Mouse (Mus musculus): Measurements from ENCODE around the gene Kmt2d. TPM values are rescaled to one million over a fixed set of nuclear protein-coding genes. Genes with fewer than 3 reads are reported as not detected.
"Not testable (repeated sequence)": the region's sequence is repeated elsewhere in the genome, so short reads cannot be mapped to it uniquely, and the experiment has no call there.

Gene Kmt2d
- 10 to 100 TPM; 63.9 to 68.6 TPM for total RNA-seq (2021)
- long read RNA-seq, experiment 1, partial matches to known transcripts: 0 of 12 reads
- long read RNA-seq, experiment 1, other reads (novel, unspliced or antisense): 12 of 12 reads
- long read RNA-seq, experiment 2, partial matches to known transcripts: 2 of 13 reads
- long read RNA-seq, experiment 2, other reads (novel, unspliced or antisense): 11 of 13 reads

DNA sequence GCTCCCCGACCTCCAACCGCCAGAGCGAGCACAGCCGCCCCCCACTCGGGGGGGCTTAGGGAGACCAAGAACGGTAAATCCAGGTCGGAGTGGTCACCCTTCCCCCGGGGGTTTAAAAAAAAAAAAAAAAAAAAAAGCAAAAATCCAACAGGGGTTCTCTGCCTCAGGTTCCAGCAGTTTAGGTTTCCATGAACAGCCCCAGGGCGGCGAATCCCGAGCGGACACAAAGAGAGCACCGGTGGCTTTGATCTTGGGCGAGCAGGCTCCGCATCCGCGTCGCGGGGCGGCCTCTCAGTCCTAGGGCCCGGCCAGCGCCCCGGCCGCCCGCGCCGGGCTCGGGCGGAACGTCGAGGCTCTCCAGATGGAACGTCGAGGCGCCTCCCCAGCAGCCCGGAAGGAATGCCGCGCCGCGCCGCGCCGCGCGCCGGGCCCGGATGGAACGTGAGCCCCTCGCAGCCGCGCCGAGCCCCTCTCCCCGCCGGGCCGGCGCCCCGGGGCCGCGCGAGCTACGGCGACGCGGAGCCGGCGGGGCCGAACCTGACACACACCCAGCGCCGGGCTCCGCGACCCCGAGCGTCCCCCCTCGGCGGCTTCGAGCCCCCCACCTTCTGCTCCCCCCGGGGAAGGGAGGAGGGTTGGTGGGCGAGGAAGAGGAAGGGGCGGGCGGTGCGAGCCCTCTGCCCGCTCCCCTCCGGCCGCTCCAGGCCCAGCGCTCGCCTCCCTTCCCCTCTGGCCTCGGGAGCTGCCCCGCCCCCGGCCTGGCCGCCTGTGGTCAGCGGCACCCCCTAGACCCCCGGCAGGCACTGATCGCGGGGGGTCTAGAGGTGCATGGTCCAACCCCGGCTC is at the start of gene Kmt2d:
Gene Kmt2d, minus strand, starts transcription at position 135 of the 846 bp plus-strand sequence.
- no peak for DNase-seq (ENCODE audit: low spot score in 2 of 2)

DNA sequence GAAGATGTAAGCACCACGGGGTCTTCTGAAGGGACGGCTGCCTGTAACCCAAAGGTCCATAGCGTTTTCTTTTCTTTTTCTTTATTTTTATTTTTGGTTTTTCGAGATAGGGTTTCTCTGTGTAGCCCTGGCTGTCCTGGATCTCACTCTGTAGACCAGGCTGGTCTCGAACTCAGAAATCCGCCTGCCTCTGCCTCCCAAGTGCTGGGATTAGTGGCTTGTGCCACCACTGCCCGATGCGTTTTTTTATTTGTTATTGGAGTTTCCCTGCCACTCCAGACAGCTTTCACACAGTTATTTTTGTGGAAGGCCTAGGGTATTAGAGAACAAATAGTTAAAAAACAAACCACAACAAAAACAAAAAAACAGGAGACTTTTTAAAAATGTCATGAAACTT is 47.5 kb upstream of the Kmt2d start:
- DNase-seq (ENCODE audit: low spot score in 2 of 2): not testable (repeated sequence)

DNA sequence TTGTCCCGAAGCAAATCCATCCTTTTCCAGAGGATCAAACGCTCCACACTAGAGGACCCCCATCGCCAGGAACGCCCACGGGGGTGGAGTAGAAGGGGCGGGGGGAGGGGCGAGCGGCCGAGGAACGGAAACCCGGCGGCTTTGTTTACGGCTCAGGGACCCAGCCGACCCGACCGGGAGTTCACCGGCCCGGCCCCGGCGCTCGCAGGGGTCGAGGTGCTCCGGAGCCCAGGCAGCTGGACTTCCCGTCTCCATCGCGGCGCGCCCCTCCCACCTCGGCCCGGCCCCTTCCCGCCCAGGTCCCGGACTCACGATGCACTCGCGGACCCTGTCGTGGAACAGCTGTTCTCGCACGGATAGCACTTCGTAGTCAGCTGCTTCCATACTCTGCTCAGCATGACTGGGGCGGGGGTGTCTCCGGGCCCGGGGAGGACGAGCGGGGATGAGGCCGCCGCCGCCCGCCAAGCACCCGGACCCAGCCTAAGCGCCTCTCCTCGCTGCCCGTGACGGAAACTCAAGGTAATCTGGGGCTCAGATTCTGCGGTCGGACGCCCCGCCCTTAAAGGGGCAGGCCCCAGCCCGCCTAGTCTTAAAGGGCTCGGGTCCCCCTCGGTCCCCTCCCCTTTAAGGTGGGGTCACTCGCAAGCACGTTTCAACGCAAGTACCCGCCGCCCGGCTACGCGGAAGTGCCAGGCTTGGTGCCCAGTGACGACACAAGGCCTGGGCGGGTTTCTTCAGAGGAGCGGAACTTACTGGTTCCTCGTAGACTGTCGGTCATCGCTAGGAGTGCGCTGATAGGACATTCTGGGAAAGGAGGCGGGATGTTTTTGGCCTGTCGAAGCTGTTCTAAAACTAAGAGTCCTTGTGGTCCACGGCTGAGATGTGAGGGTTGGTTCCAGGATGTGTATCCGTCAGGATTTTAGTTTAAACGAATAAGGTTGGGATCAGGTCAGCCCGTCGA is 46.8 kb upstream of the Kmt2d start, which contains the start of gene Lmbr1l:
Gene Lmbr1l, minus strand, starts transcription at position 694 of the 961 bp plus-strand sequence.
- peak; percentile 94 to 99 for DNase-seq (ENCODE audit: low spot score in 2 of 2)

DNA sequence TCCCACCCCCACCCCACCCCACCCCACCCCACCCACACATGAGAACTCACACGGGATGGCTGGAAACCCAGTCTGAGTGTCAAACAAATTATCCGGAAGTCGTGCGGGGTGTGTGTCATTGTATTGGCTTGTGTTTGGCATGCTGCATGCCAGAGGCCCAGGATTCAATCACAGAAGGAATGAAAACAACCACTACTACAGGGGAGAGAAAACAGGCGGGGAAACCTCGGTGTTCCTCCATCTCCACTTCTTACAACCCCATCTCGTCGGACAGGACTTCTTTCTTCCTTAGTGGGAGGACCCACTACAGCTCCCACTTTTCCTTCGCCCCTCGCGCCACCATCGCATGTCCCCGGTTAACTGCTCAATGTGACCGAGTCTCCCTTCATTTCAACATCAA is 46.1 kb upstream of the Kmt2d start:
- DNase-seq (ENCODE audit: low spot score in 2 of 2): peak in 1 of 2 experiments; percentile 25

DNA sequence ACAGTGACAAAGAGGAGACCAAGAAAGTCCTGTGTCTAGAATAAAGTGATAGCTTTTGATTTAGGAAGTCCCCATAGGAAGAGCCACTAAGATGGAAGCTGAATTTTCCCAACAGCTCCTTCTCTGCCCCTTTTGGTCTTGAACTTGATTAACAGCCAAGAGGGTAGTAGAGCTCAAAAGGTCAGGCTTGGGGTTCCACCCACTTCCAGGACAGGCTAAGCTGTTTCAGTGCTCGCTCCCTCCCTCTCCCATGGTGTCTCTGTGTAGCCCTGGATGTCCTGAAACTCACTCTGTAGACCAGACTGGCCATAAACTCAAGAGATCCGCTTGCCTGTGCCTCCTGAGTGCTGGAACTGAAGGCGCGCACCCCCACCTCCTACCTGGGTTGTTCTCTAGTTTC is 45.0 kb upstream of the Kmt2d start:
- no peak for DNase-seq (ENCODE audit: low spot score in 2 of 2)

GRCm38 (mm10) chr15:98914903-98915302 is 43.9 kb upstream of the Kmt2d start:
- DNase-seq (ENCODE audit: low spot score in 2 of 2): no peak

GRCm38 (mm10) chr15:98904692-98905091 is 33.7 kb upstream of the Kmt2d start:
- DNase-seq (ENCODE audit: low spot score in 2 of 2): no peak

GRCm38 (mm10) chr15:98902600-98902999 is 31.6 kb upstream of the Kmt2d start:
- DNase-seq (ENCODE audit: low spot score in 2 of 2): no peak

GRCm38 (mm10) chr15:98901530-98901929 is 30.5 kb upstream of the Kmt2d start:
- no peak for DNase-seq (ENCODE audit: low spot score in 2 of 2)

GRCm38 (mm10) chr15:98897928-98898800 is 27.2 kb upstream of the Kmt2d start, which contains the start of gene Dhh:
Gene Dhh (minus strand): TSS chr15:98898540.
- no peak for DNase-seq (ENCODE audit: low spot score in 2 of 2)

- DNase-seq (ENCODE audit: low spot score in 2 of 2): no peak
Observed at GRCm38 (mm10) chr15:98897495-98897894, 26.5 kb upstream of the Kmt2d start.

DNA sequence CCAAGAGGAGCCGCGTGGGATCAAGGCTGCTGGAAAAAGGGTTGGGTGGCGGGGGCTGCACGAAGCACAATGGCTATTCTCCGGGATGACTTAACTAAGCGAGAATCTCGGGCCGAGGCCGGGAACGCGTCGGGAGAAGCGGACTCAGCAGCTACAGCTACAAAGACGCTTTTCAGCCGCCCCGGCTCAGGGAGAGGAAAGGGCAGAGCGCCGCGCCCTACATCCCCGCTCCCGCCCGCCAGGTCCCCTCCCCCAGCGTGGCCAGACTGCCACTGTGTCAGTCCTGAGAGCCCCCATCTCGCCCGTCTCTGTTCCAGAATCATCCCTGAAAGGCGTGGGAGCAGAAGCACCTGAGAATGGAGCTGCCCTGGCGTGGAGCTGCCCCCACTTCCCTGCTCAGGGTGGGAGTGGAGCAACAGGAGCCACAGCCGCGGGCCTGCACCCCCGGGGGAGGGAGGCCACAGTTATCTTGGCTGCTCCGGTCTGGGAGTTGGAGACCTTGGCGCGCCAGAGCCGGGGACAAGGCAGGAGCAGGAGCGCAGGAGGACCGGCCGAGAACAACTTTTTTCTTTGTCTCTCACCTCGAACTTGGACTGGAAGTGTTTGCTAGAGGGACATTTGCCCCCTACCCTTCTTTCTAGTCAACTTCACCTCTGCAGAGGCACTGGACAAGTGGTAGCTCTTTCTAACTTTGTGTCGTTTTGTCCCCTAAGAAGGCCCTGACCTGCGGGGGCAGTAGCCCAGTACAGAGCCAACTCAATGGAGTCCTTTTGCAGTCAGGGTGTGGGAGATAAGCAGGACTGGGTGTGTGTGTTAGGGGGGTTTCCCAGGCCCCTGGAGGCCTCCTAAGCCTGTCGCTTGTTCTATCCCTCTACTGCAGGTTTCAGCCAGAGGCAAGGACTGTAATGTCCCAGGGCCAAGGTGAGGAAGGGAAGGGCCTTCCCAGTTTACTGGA is 24.9 kb upstream of the Kmt2d start:
- peak in 1 of 2 experiments; percentile 28 for DNase-seq (ENCODE audit: low spot score in 2 of 2)

DNA sequence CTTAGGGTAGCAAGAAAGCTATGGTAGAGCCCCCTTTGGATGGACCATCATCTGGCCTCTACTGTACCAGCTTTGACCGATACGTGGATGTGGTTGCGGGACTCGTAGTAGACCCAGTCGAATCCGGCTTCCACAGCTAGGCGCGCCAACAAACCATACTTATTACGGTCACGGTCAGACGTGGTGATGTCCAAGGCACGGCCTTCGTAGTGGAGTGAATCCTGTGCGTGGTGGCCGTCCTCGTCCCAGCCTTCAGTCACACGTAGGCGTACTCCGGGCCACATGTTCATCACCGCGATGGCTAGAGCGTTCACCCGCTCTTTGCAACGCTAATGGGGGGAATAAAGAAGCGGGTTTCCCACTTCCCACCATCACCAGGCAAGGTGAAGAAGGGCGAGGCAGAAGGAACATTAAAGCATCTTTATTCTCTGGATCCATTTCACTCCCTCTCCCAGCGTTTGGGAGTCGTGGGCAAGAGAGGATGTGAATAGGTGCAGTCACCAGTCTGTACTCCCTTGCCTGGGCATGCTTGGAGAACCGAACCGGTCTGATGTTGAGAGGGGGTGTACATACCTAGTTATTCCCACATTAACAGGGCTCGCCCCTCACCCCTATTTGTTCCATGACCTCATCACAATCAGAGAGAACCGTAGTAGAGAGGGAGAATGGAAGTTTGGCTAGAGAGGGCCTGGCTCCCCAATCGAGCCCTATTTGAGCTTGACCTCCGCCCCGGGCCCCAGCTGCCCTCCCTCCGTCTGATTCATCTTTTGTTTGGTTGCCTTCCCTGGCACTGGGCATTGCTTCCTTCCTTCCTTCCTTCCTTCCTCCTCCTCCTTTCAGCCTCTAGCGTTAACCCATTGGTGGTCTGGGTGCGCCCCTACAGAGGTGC is 24.0 kb upstream of the Kmt2d start:
- no peak for DNase-seq (ENCODE audit: low spot score in 2 of 2)

DNA sequence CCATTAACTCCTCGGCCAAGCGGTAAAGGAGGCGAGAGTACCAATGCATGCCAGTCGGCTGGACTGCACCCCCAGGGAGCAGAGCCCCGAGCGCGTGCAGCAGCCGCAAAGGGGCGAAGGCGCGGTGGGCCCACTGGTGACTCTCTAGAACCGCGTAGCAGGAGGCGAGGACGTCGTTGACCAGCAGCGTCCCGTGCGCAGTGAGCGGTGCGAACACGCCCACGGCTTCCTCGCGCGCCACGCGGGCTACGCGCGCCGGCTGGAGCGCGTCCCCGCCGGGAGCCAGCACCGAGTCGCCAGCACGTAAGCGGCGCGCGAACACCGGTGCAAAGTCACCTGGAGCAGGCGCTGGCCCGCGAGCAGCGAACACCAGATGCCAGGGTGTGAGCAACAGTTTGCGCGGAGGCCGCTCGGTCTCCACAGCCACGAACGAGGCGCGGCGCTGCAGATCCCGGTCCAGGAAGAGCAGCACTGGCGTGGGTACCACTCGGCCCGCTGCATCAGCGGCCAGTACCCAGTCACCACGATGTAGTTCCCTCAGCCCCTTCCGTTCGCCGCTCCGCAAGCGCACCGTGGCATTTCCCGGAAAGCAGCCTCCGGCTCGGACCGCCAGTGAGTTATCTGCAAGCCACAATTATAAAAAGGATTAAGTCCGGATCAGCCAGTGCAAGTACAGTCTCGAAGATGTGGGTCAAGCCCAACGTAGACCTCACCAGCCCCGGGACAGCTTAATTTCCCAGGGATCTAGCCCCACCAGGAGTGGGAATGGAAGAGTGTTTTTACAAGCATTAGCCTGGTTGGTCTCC is 23.1 kb upstream of the Kmt2d start, which contains the start of gene Rhebl1:
Gene Rhebl1, minus strand, starts transcription at position 601 of the 806 bp plus-strand sequence.
- DNase-seq (ENCODE audit: low spot score in 2 of 2): peak in 1 of 2 experiments; percentile 41

DNA sequence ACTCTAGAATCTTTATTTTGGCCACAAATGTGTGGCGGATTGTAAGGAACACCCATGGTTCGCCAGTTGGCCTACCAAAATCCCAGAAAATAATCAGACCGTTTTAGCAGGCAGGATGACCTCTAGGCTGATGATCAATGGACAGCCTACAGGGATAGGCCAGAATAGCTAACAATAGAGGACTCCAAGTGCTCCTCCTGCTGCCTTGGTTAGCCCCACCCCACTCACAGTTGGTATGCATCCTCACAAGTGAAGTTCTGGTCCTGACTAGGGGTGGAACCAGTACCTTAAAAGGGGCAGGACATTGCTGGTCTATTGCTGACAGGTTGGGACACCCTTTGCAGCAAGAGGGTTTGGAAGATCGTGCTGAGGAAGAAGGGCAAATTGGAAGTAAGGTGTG is 22.0 kb upstream of the Kmt2d start:
- DNase-seq (ENCODE audit: low spot score in 2 of 2): no peak

GRCm38 (mm10) chr15:98891907-98892606 is 21.1 kb upstream of the Kmt2d start:
- peak in 1 of 2 experiments; percentile 45 for DNase-seq (ENCODE audit: low spot score in 2 of 2)

Data from gastrocnemius, postnatal 4 days (tissue).